Mouse (Mus musculus): ENCODE measurements around the gene Mall. TPM values are rescaled to one million over a fixed set of nuclear protein-coding genes. Genes with fewer than 3 reads are reported as not detected.

Gene Mall
- 0.84 and 0.98 TPM in 2 replicates for polyA plus RNA-seq (2012; rRNA removed)

GRCm38 (mm10) chr2:127729671-127730070 is at the start of gene Mall:
Gene Mall, minus strand, starts transcription at chr2:127729932.
- WGBS: 4% methylated on average over 26 of the region's 26 CpGs
- TF ChIP-seq CTCF (IDR thresholded peaks at IDR 0.05; ENCODE audit: borderline replicate concordance, insufficient read depth, low read depth, low read length): no peak
- no peak for TF ChIP-seq POLR2A (IDR thresholded peaks at IDR 0.05; ENCODE audit: borderline replicate concordance, insufficient read depth, low read length)
- H3K4me1 ChIP-seq (ENCODE audit: control insufficient read depth, insufficient read depth, low read length): no peaks in the 10 kb centered on the region
- DNase-seq: no peak
- H3K27me3 ChIP-seq (ENCODE audit: control insufficient read depth, insufficient read depth, low read length): no peaks in the 10 kb centered on the region
- H3K27ac ChIP-seq (ENCODE audit: insufficient read depth, low read length): no peak within 1 kb of the TSS
- no peak within 1 kb of the TSS for H3K4me3 ChIP-seq (replicated peaks; ENCODE audit: insufficient read depth, low read depth, low read length)

DNA sequence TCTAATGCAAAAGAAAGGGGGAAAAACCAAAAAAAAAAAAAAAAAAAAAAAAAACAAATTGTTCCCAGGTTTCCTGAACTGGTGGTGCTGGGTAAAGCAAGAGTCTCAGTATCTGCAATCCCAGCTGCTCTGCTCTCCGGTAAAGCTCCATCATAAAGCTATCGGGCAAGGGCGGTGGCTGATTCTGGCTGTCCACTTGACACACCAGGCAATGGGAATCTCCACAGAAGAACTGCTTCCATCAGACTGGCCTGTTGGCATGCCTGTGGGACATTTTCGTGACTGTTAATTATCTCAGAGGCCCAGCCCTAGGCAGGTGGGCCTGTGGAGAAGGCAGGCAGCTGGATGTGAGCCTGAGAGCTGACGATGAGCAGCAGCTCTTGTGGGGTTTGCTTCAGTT is 48.7 kb upstream of the Mall start:
- Histone ChIP-seq H3K4me1 (ENCODE audit: control insufficient read depth, insufficient read depth, low read length) (no peaks in the 10 kb centered on the region), H3K27me3 (ENCODE audit: control insufficient read depth, insufficient read depth, low read length) (no peaks in the 10 kb centered on the region), H3K27ac (ENCODE audit: insufficient read depth, low read length) (no peak overlapping the region), H3K4me3 (replicated peaks; ENCODE audit: insufficient read depth, low read depth, low read length) (no peak overlapping the region)
- WGBS: 80% methylated on average over 5 of the region's 5 CpGs
- DNase-seq: no peak
- TF ChIP-seq CTCF (IDR thresholded peaks at IDR 0.05; ENCODE audit: borderline replicate concordance, insufficient read depth, low read depth, low read length) (no peak), POLR2A (IDR thresholded peaks at IDR 0.05; ENCODE audit: borderline replicate concordance, insufficient read depth, low read length) (no peak)

GRCm38 (mm10) chr2:127775013-127775412 is 45.3 kb upstream of the Mall start:
- Histone ChIP-seq H3K4me1 (ENCODE audit: control insufficient read depth, insufficient read depth, low read length) (no peaks in the 10 kb centered on the region), H3K27me3 (ENCODE audit: control insufficient read depth, insufficient read depth, low read length) (no peaks in the 10 kb centered on the region), H3K27ac (ENCODE audit: insufficient read depth, low read length) (no peak overlapping the region), H3K4me3 (replicated peaks; ENCODE audit: insufficient read depth, low read depth, low read length) (no peak overlapping the region)
- TF ChIP-seq CTCF (IDR thresholded peaks at IDR 0.05; ENCODE audit: borderline replicate concordance, insufficient read depth, low read depth, low read length) (no peak), POLR2A (IDR thresholded peaks at IDR 0.05; ENCODE audit: borderline replicate concordance, insufficient read depth, low read length) (no peak)
- DNase-seq: no peak
- WGBS: 69% methylated on average over 3 of the region's 3 CpGs

DNA sequence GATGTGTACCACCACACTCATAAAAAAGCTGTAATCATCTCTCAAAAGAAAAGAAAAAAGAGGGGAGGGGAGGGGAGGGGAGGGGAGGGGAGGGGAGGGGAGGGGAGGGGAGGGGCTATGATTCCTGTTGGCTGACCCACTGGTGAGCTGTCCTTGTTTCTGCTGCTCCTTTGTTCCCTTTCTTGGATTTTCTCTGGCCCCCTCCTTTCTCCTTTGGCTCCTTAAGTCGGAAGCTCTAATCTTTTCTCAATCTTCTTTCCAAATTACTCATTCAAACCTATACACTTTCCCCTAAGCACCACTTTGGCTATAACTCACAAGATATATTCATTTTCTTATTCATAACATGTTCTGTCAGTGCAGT is 44.8 kb upstream of the Mall start:
- Histone ChIP-seq H3K27ac (ENCODE audit: insufficient read depth, low read length) (no peak overlapping the region), H3K27me3 (ENCODE audit: control insufficient read depth, insufficient read depth, low read length) (no peaks in the 10 kb centered on the region), H3K4me3 (replicated peaks; ENCODE audit: insufficient read depth, low read depth, low read length) (no peak overlapping the region), H3K4me1 (ENCODE audit: control insufficient read depth, insufficient read depth, low read length) (no peaks in the 10 kb centered on the region)
- TF ChIP-seq CTCF (IDR thresholded peaks at IDR 0.05; ENCODE audit: borderline replicate concordance, insufficient read depth, low read depth, low read length) (no peak), POLR2A (IDR thresholded peaks at IDR 0.05; ENCODE audit: borderline replicate concordance, insufficient read depth, low read length) (no peak)
- 43% methylated on average over 1 of the region's 1 CpGs for WGBS
- no peak for DNase-seq

DNA sequence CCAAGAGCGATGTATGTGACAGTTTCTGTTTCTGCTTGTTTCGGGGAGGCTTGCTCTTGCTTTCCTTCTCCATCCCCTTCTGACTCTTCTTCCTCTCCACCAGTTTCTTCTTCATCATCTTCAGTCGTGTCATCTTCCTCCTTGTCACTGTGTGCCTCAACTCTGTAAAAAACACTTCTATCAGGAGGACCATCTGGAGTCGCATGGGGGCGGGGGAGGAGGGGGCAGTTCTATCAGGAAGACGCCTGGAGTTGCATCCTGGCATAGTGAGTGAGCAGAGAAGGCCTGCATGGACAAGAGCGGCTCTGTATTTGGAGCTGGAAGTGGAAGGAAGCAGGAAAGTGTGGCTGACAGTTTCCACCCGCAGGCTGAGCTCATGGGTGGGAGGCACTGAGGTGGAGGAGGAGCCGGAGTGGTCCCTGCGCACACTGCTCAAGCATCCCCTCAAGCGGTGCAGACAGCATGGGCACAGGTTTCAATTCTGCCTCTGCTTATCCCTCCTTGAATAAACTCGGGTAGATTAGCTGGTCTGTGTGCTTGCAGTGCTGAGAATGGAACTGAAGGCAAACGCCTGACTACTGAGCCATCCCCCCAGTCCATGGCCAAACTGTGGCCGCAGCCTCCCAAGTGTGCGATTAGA is 44.3 kb upstream of the Mall start:
- Histone ChIP-seq H3K4me3 (replicated peaks; ENCODE audit: insufficient read depth, low read depth, low read length) (no peak overlapping the region), H3K4me1 (ENCODE audit: control insufficient read depth, insufficient read depth, low read length) (no peaks in the 10 kb centered on the region), H3K27ac (ENCODE audit: insufficient read depth, low read length) (no peak overlapping the region), H3K27me3 (ENCODE audit: control insufficient read depth, insufficient read depth, low read length) (no peaks in the 10 kb centered on the region)
- no peak for TF ChIP-seq POLR2A (IDR thresholded peaks at IDR 0.05; ENCODE audit: borderline replicate concordance, insufficient read depth, low read length)
- no peak for DNase-seq
- WGBS: 48% methylated on average over 15 of the region's 15 CpGs

DNA sequence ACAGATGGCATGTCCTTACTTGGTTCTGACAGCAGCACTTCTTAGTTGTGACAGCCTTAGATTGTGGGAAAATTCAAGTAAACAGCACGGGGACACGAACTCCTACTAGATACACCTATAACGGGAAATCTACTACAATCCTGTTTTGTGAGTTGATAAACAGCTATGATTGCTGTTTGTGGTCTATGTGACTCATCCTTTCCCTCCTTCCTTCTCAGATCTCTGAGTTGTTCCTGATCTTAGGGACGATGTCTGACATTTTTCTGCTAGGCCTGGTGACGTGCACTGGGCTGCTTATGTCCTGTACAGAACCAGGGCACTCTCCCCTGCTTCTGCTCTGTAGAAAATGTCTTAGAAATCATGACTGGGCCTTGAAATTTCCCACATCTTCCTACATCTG is 31.9 kb upstream of the Mall start:
- no peak overlapping the region for H3K4me3 ChIP-seq (replicated peaks; ENCODE audit: insufficient read depth, low read depth, low read length)
- H3K27ac ChIP-seq (ENCODE audit: insufficient read depth, low read length): no peak overlapping the region
- H3K4me1 ChIP-seq (ENCODE audit: control insufficient read depth, insufficient read depth, low read length): peaks cover 15% of the 10 kb centered on the region
- TF ChIP-seq CTCF (IDR thresholded peaks at IDR 0.05; ENCODE audit: borderline replicate concordance, insufficient read depth, low read depth, low read length) (no peak), POLR2A (IDR thresholded peaks at IDR 0.05; ENCODE audit: borderline replicate concordance, insufficient read depth, low read length) (no peak)
- no peak for DNase-seq
- WGBS: 86% methylated on average over 5 of the region's 5 CpGs
- H3K27me3 ChIP-seq (ENCODE audit: control insufficient read depth, insufficient read depth, low read length): no peaks in the 10 kb centered on the region

- Histone ChIP-seq H3K27me3 (ENCODE audit: control insufficient read depth, insufficient read depth, low read length) (no peaks in the 10 kb centered on the region), H3K4me3 (replicated peaks; ENCODE audit: insufficient read depth, low read depth, low read length) (no peak overlapping the region), H3K27ac (ENCODE audit: insufficient read depth, low read length) (no peak overlapping the region), H3K4me1 (ENCODE audit: control insufficient read depth, insufficient read depth, low read length) (peaks cover 26% of the 10 kb centered on the region)
- 89% methylated on average over 10 of the region's 10 CpGs for WGBS
- TF ChIP-seq POLR2A (IDR thresholded peaks at IDR 0.05; ENCODE audit: borderline replicate concordance, insufficient read depth, low read length) (no peak), CTCF (IDR thresholded peaks at IDR 0.05; ENCODE audit: borderline replicate concordance, insufficient read depth, low read depth, low read length) (no peak)
- DNase-seq: no peak
Observed at GRCm38 (mm10) chr2:127760429-127761000, 30.8 kb upstream of the Mall start.

GRCm38 (mm10) chr2:127760014-127760413 is 30.3 kb upstream of the Mall start:
- H3K27ac ChIP-seq (ENCODE audit: insufficient read depth, low read length): no peak overlapping the region
- H3K4me1 ChIP-seq (ENCODE audit: control insufficient read depth, insufficient read depth, low read length): peaks cover 28% of the 10 kb centered on the region
- no peak overlapping the region for H3K4me3 ChIP-seq (replicated peaks; ENCODE audit: insufficient read depth, low read depth, low read length)
- DNase-seq: no peak
- H3K27me3 ChIP-seq (ENCODE audit: control insufficient read depth, insufficient read depth, low read length): no peaks in the 10 kb centered on the region
- TF ChIP-seq POLR2A (IDR thresholded peaks at IDR 0.05; ENCODE audit: borderline replicate concordance, insufficient read depth, low read length) (no peak), CTCF (IDR thresholded peaks at IDR 0.05; ENCODE audit: borderline replicate concordance, insufficient read depth, low read depth, low read length) (no peak)
- 93% methylated on average over 6 of the region's 6 CpGs for WGBS

All from cerebellum, adult 2 months (tissue).